Mouse (Mus musculus): ENCODE measurements at regions not wholly inside any gene's neighbourhood (a gene's known extent, or its start where the extent isn't known, plus 50 kb on each side); places are given as distances from the start of the nearest gene placed in this dataset.

- DNase-seq (ENCODE audit: low spot score in 2 of 2), result no peak
Measured at GRCm38 (mm10) chr1:90454263-90454662, 148.5 kb upstream of the Cops8 start.

- no peak for DNase-seq (ENCODE audit: low spot score in 2 of 2)
Measured at GRCm38 (mm10) chr1:90457396-90457795, 145.4 kb upstream of the Cops8 start.

GRCm38 (mm10) chr1:90458176-90458575 is 144.6 kb upstream of the Cops8 start:
- no peak for DNase-seq (ENCODE audit: low spot score in 2 of 2)

GRCm38 (mm10) chr1:90461699-90462098 is 141.1 kb upstream of the Cops8 start:
- peak; percentile 61 to 67 for DNase-seq (ENCODE audit: low spot score in 2 of 2)

GRCm38 (mm10) chr1:90463302-90463701 is 139.5 kb upstream of the Cops8 start:
- no peak for DNase-seq (ENCODE audit: low spot score in 2 of 2)

GRCm38 (mm10) chr1:90467646-90468045 is 135.1 kb upstream of the Cops8 start:
- DNase-seq (ENCODE audit: low spot score in 2 of 2), result no peak

- no peak for DNase-seq (ENCODE audit: low spot score in 2 of 2)
Measured at GRCm38 (mm10) chr1:90470996-90471395, 131.8 kb upstream of the Cops8 start.

GRCm38 (mm10) chr1:90471806-90472205 is 131.0 kb upstream of the Cops8 start:
- DNase-seq (ENCODE audit: low spot score in 2 of 2), result no peak

GRCm38 (mm10) chr1:90475060-90475813 is 127.5 kb upstream of the Cops8 start:
- DNase-seq (ENCODE audit: low spot score in 2 of 2), result no peak

- DNase-seq (ENCODE audit: low spot score in 2 of 2), result no peak
Measured at GRCm38 (mm10) chr1:90476556-90477243, 126.1 kb upstream of the Cops8 start.

- DNase-seq (ENCODE audit: low spot score in 2 of 2), result no peak
Measured at GRCm38 (mm10) chr1:90478839-90479238, 123.9 kb upstream of the Cops8 start.

GRCm38 (mm10) chr1:90481247-90481646 is 121.5 kb upstream of the Cops8 start:
- DNase-seq (ENCODE audit: low spot score in 2 of 2), result no peak

- DNase-seq (ENCODE audit: low spot score in 2 of 2), result no peak
Measured at GRCm38 (mm10) chr1:90481708-90482107, 121.1 kb upstream of the Cops8 start.

- peak; percentile 36 to 44 for DNase-seq (ENCODE audit: low spot score in 2 of 2)
Measured at GRCm38 (mm10) chr1:90486349-90486839, 116.4 kb upstream of the Cops8 start.

- peak in 1 of 2 experiments; percentile 15 for DNase-seq (ENCODE audit: low spot score in 2 of 2)
Measured at GRCm38 (mm10) chr1:90487886-90488285, 114.9 kb upstream of the Cops8 start.

GRCm38 (mm10) chr1:90488991-90489390 is 113.8 kb upstream of the Cops8 start:
- DNase-seq (ENCODE audit: low spot score in 2 of 2), result peak; percentile 41 to 52

- no peak for DNase-seq (ENCODE audit: low spot score in 2 of 2)
Measured at GRCm38 (mm10) chr1:90490335-90490734, 112.4 kb upstream of the Cops8 start.

GRCm38 (mm10) chr1:90493481-90493880 is 109.3 kb upstream of the Cops8 start:
- DNase-seq (ENCODE audit: low spot score in 2 of 2), result no peak

- no peak for DNase-seq (ENCODE audit: low spot score in 2 of 2)
Measured at GRCm38 (mm10) chr1:90495174-90495573, 107.6 kb upstream of the Cops8 start.

- no peak for DNase-seq (ENCODE audit: low spot score in 2 of 2)
Measured at GRCm38 (mm10) chr1:90497568-90497967, 105.2 kb upstream of the Cops8 start.

GRCm38 (mm10) chr1:90501373-90501772 is 101.4 kb upstream of the Cops8 start:
- DNase-seq (ENCODE audit: low spot score in 2 of 2), result no peak

- DNase-seq (ENCODE audit: low spot score in 2 of 2), result no peak
Measured at GRCm38 (mm10) chr1:90502371-90502770, 100.4 kb upstream of the Cops8 start.
